Mouse (Mus musculus): ENCODE data around the gene Nptn.

The Nptn gene

DNA sequence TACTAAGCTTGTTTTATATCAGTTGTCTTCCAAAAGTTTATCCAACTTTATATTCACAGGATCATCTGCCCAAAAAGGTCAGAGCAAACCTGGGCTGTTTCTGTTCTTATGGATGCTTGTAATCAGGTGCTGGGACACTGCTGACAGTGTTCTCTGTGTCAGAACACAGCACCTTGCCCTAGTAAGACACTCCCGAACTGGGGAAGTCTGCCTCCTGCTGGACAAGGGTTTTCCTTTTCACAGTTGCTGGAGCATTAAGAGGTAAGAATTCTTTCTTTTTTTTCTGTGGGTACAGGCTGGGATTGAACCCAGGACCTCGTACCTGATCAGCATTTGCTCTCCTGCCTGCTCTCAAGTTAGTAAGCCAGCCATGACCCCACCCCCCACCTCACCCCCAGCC is 74.4 kb downstream of the Nptn start:
- DNase-seq (ENCODE audit: low read depth, low spot score), result peak; percentile 52

DNA sequence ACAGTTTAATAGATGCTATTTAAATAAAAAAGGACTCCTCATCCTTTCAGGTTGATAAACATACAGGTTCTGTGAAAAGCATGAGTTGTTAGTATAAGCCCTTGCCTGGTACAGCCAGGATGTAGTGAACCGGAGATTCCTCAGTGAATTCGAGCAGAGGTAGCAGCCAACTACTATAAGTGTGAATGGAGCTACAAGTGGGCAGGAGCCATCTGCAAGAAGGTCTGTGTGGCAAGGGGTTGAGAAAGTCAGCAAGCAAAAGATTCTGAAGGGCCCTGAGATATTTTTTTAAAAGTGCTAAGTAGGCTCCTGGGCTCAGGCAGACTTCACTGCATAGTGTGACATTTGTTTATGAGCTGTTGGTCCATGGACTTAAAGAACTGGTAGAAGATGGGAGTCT is 74.8 kb downstream of the Nptn start:
- no peak for DNase-seq (ENCODE audit: low read depth, low spot score)

DNA sequence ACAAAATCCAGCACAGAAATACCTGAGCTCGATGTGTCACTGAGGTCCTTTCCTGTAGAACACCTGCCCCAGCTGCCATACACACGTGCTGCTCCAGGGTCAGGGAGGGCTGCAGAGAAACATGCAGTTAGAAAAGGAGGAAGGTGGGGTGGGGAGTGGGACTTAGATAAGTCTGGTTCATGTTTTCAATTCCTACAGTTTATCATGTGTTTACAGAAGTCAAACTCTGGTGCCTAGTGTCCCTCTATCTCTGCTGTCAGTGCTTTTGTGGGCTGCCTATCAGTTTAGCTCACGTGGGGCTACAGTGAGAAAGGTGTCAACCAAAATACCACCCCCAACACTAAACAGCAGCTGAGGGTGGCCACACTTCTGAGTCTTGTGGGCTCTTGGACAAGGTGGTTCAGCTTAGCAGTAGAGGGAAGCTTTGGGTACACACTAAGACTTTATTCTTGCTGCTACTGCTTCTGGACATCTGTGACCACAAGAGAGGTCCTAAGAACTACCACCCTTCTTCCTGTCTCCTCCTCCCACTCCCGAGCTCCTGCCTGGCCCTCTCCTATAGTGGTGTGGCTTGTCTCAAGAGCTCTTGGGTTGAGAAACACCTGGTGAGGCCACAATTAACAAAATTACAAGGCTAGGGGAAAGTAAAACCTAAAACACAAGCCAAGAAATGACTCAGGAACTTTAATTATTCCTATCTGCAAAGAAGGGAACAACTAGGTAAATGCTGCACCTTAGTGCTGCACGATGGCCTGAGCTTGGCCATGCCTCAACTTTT is 75.9 kb downstream of the Nptn start:
- DNase-seq (ENCODE audit: low read depth, low spot score), result no peak

DNA sequence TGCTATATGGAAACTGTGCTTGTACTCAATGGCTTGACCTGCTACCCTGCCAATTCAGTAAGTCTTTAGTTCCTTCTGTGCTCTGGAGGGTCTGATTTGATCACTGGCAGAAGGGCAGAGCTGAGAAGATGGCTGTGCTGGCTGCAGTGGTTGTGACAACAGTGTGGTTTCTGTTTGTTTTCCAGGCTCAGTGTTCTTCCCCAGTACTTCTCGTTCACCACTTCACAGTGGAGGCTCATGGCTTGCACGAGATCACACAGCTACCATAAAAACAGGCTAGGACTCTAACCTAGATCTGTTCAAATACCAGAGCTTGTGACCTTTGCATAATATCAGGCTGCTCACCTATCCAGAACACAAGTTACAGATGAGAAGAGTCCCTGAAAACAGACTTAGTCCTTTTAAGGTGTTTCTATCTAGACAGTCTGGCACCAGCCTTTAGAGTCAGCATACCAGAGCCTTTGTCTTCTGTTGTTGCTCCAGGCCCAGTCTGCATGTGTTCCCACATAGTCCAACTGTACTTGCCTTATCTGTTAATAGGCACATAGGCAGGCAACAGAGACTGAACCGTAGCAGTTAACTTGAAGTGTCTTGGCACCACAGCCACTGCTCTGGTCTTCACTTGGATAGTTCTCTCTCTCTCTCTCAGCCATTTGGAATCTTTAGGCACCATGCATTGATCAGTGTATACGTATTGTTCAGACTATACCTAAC is 76.7 kb downstream of the Nptn start:
- no peak for DNase-seq (ENCODE audit: low read depth, low spot score)

DNA sequence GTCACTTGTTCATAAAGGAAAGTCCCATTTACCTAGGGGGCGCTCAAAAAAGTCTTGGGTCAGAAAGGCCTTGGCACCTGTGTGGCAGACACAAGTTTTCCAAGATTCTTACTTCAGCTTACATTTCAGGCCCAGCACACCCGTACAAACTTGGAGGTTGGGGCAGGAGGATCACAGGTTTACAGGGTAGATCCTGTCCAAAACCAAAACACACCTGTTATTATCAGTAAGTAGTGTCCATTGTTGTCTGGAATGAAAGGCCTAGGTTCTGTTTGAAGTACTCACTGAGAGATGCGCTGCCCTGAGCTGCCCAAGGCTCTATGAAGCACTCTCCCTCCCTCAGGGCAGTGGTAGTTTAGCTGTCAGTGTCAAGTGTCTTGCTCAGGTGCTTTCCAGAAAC is 77.3 kb downstream of the Nptn start:
- no peak for DNase-seq (ENCODE audit: low read depth, low spot score)

DNA sequence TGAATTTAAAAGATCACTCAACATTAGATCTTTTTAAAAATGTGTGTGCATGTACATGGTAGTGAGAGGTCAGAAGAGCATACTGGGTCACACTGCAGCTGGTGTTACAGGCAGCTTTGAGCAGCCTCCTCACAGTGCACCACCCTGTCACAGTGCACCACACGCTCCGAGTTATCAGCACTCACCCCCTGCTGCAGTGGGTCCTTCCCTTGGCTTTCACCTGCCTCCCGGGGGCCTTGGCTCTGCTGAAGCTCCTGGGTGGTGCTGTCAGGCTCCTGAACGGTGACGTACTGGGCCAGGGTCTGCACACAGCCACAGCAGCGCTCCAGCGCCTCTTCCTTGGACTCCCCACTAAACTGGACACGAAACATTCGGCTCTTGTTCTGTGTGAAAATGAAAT is 77.9 kb downstream of the Nptn start:
- no peak for DNase-seq (ENCODE audit: low read depth, low spot score)

DNA sequence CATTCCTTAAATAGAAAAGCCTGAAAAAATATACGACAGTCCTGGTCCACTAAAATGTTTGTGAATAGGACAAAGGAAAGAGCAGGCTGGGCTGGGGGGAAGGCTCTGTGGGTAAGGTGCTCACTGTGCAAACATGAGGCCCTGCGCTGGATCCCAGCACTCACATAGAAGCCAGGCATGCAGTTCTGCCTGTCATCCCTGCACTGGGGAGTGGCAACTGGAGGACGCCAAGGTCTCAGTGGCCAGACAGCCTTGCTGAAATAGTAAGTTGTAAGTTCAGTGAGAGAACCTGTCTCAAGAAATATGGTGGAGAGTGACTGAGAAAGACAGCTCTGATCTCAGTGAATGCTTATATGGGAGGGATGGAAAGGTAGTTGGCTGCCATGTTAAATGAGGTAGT is 78.6 kb downstream of the Nptn start:
- DNase-seq (ENCODE audit: low read depth, low spot score), result no peak

DNA sequence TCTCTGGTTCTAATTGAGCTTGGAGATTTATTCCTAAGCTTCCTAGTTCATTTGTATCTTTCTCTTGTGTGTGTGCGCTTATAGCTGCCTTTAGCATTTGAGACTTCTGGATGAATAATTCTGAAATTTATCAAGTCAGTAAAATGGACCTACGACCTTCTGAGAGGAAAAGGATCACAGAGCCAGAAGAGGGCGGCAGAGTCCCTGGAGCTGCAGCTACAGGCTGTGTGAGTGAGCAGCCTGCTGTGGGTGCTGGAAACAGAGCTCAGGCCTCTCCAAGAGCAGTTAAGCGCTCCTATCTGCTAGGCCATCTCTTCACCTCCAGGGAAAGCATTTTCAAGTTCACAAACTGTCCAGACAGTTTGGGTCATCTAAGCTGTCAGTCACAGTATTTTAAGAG is 80.0 kb downstream of the Nptn start:
- no peak for DNase-seq (ENCODE audit: low read depth, low spot score)

DNA sequence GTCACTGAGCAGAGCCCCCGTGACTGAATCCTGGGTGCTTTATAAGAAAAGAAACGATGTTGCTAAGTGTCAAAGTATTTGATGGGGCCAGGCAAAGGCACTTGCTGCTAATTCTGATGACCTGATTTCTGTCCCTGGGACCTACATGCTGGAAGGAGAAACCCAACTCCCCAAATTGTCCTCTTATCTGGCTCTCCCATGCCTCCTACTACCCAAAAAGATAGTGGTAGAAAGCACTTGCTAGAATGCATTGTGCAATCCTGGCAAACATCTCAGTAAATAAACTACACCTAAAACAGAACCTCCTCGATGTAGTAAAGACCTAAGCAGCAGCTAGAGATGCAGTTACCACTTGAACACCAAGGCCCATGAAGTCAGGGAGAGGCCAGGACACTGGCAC is 80.8 kb downstream of the Nptn start:
- DNase-seq (ENCODE audit: low read depth, low spot score), result no peak

DNA sequence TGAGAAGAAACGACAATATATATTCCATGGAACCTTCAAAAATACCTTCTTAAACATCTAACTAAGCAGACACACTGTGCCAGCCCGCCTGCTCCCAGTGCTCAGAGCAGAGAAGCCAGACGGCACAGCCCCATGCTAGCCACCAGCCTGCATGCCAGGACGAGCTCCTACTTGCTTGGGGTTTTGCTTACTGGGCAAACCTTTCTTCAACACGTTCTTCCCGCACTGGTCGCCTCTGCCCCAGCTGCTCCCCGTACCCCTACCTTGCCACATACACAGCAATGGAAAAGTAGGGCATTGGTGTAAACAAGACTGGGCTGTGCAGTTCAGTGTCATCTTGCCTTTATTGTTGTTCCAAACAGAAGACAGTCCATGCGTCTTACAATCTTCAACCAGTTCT is 83.5 kb downstream of the Nptn start:
- no peak for DNase-seq (ENCODE audit: low read depth, low spot score)

DNA sequence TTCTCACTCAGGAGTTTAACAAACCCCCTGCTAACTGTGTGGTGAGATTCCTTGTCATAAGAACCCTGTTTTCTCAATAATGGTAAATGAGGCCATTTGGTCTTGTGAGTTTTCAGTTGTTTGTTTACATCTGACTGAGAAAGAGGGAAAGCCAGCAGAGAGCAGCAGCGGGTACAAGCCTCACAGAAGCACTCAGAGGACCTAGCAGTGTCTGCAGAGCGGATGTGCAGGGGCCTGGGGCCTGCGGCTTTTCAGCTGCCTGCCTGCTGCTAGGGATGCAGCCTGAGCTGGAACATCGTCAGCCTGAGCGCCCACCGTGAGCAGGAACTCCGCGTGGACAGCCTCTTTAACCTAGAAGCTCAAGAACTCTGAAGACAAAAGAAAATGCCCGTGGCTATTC is 84.2 kb downstream of the Nptn start:
- DNase-seq (ENCODE audit: low read depth, low spot score), result no peak

DNA sequence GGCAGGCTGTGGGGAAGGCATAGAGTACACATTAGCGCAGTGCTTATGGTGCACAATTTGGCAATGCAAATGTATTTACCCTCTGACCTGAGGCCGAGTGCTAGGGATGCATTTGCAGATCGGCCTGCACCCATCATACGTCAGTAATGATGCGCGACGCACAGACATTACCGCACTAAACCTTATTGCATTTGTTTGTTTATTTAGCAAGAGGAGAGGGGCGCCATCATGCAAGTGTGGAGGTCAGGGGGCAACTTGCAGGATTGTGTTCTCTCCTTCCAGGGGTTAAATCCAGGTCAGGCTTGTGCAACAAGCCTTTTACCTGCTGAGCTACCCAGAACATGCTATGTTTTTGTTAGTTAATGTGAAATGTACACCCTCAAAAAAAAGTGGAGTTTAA is 85.2 kb downstream of the Nptn start:
- no peak for DNase-seq (ENCODE audit: low read depth, low spot score)

DNA sequence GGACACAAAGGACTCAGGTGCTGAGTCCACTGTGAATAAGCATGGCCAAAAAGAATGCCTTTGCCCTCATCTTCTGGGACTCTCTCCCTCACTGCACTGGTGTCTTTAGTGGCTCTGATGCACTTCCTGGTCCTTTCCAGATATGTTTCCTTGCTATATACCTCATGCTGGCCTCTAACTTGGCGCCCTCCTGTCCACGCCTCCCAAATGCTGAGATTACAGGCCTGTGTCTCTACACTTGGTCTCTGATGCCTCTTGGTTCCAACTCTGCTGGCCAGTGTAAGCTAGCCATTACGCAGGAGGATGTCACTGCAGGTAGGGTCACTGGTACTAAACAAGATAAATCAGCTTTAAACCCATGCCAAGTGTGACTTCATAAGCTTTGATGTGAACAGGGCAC is 86.1 kb downstream of the Nptn start:
- no peak for DNase-seq (ENCODE audit: low read depth, low spot score)

DNA sequence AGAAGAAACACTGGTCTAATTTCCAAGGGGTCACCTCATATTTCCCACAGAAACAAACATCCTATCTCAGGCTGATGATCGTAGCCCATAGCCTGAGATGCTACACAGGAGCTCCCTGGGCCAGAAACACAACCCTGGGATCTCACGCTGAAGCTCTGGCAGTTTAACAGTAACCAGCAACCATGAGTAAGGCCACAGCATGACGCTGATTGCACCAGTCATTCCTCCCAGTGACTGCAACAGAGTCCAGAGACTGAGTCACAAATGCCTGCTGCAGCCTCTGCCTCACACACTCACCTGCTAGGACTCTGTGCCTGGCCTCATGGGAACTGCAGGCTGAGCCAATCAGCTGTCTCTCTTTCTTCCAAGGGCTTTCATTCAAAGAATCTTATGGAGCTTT is 87.0 kb downstream of the Nptn start:
- no peak for DNase-seq (ENCODE audit: low read depth, low spot score)

DNA sequence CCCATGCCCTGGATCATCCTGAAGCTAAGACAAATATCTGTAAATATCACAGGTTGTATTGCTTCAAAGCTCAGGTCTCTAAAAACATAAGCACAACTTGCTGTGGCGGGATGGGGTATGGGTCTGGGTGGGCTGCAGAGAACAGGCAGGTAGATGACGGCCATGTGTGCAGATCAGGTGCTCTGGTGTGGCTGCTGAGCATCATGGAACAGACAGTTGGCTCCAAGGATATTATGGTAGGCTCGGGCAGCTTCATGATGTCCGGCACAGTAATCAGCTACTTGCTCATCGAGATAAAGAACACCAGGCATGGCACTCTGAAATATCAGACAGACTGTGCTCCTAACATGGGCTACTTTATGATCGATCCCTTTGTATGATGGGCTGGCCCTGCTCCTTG is 87.8 kb downstream of the Nptn start:
- DNase-seq (ENCODE audit: low read depth, low spot score), result no peak

DNA sequence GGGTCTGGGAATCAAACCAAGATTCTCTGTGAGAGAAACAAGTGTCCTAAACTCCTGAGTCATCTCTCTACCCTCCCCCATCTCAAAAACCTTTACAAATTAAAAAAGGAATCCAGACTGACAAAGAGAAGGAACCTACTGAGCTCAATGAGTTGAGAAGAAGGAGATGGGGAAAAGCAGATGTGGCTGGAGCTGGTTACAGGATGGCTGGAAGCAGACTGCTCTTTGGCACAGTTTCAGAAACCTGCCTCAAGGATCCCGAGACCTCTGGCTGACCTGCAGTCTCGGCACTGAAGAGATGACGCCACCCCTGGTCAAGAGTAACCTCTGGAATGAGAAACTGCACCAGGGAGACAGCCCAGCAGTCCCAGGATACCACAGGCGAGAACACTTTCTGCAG is 90.4 kb downstream of the Nptn start:
- DNase-seq (ENCODE audit: low read depth, low spot score), result peak; percentile 59

DNA sequence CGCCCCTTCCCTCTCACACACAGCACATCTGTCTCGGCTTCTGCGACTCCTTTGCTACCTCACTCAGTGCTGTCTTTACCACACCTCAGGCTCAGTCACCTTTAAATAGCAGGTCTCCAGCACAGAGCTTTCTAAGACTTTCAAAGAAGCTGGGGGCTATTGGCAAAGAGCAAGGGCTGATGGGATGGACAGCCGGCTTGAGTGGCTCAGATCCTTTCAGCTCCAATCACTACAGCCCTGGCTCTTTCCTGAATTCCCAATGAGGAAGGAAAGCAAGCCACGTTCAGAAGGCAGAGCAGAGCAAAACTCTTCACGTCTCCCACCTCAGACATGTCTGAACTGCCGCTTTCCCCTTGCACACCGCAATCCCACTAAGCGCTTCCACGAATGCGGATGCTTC is 92.7 kb downstream of the Nptn start:
- no peak for DNase-seq (ENCODE audit: low read depth, low spot score)

DNA sequence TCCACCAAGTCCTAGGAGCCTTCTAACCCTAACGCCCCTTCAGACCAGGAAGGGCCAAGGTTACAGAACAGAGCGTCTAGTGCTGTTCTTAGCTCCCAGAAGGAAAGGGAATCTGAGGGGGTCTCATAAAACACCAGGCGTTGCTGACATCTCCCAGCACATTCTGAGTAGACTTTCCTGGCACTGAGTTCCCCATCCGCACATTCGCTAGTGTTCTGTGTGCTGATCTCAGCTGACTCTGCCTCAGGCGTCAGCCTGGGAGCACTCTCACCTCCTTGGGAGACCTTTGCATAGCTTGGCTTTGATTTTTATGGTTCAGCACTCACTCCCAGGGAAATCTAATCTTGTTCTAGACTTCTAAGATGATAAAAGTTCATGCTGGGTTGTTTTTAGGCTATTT is 93.3 kb downstream of the Nptn start:
- no peak for DNase-seq (ENCODE audit: low read depth, low spot score)

DNA sequence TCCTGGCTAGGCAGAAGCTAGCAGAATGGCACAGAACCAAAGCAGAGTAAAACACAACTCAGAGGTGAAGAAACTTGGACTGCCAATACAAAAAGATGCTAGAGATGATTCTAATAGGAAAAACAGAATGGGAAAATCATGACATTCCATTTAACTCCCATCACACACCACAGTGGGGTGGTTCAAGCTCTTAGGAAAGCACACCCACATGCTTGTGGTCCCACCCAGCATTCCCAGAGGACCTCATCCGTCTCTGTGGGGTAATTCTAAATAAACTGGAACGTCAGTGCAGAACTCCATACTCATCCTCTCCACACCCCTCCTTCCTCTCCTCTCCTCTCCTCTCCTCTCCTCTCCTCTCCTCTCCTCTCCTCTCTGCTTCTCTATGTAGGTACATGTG is 99.4 kb downstream of the Nptn start:
- peak; percentile 56 for DNase-seq (ENCODE audit: low read depth, low spot score)

DNA sequence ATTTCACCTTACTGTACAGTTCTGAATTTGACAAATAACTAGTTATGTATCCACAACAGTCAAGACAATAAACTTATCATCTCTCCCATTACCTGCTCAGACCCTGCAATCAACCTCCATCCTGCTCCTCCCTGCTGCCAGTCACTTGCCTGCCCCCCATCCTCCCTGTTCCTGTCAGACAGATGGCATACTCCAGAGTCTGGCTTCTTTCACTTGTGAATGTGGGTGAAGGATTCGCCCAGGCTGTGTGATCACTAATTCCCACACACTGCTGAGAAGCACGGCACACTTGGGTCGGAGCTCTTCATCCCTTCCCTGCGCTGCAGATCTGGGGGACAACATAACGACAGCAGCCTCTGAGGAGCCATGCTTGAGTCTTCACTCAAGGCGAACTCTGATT is 100.1 kb downstream of the Nptn start:
- no peak for DNase-seq (ENCODE audit: low read depth, low spot score)

DNA sequence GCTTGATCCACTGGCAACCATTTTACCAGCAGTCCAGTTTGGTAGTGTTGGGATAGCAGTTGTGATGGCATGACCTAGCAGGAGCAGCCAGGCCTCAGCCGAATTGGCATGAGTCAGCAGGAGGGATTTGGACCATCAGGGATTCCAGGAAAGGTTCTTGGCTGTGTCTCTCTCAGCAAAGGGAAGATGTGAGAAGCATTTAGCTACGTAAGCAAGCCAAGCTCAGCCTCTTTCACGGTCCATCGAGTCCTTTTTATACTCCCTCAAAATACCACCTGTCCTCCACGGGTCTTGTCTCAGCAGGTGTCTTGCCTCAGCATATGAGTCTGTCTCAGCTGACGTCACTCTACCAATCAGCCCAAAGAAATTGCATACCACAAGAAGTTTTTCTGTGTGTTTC is 101.3 kb downstream of the Nptn start:
- DNase-seq (ENCODE audit: low read depth, low spot score), result no peak

DNA sequence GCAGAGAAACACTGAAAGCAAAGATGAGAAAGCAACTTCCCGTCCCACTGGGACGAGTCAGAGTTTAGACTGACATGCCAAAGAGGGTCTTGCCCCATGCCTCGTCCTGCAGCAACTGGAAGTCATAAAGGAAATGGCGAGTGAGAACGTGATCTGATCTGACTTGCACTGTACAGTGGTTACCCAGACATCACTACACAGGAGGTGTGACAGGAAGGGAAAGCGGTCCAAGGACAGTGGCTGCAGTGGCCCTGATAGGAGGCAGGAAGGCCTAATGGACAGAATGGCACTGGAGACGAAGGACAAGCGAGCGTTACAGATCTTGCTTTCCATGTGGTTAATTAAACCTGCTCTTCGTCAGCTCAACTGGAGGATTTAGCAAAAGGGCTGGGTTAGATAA is 103.2 kb downstream of the Nptn start:
- no peak for DNase-seq (ENCODE audit: low read depth, low spot score)

DNA sequence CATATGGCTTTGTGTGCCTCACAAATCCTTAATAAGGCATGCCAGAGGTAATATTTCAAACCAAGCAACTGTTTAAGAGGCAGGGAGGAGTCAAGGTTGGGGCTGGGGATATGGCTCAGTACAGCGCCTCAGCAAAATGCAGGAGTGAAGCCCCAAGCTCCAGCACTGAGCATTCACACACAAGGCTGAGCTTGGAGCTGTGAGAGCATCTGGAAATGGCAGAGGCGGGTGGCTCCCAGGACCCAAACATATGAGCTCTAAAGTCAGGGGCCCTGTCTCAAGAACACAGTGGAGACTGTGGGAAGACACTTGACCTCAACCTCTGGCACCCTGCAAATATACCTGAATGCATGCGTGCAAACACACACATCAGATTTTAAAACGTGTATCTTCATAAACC is 106.0 kb downstream of the Nptn start:
- DNase-seq (ENCODE audit: low read depth, low spot score), result no peak

DNA sequence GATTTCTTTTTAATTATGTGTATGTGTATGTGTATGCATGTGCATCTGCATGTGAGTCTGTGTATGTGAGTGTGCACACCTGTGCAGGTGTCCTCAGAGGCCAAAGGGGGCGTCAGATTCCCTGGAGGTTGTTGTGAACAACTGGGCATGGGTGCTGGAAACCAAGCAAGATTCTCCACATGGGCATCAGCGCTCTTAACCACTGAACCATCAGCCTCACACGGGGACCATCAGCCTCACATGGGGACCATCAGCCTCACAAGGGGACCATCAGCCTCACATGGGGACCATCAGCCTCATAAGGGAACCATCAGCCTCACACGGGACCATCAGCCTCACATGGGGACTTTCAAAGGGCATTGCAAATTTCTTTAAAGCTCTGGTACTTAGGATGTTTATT is 108.7 kb downstream of the Nptn start:
- DNase-seq (ENCODE audit: low read depth, low spot score), result no peak

Measured in 3T3-L1 (cell line).